Mouse (Mus musculus) retina, postnatal 1 day (tissue): ENCODE results near the gene Gabra2.

Experiments used
- DNase-seq: peaks from one replicate; pipeline ENCODE4 v3.0.0-alpha.2; 2012

Gene Gabra2

GRCm38 (mm10) chr5:71095725-71096607, at the start of gene Gabra2:
Gene Gabra2, minus strand, starts transcription at chr5:71095849.
- peak; percentile 77 for DNase-seq

GRCm38 (mm10) chr5:71136691-71137090, 41.0 kb upstream of the Gabra2 start:
- no peak for DNase-seq

DNA sequence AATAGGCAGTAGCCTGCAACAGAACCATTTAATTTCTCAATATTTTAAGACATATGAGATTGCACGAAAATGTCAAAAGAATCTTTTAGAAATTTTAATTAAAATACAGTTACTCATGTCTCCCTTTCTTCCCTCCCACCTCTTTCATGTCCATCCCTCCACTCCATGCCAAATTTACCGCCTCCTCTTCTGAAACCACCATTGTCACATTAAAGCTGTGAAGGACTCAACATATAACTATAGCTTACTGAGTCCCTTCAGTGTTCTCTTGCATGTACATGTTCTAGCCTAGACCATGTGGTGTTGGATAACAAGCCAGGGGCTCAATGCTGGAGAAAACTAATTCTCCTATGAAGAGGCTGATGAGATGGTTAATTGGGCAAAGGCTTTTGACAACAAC, 40.2 kb upstream of the Gabra2 start:
- no peak for DNase-seq

DNA sequence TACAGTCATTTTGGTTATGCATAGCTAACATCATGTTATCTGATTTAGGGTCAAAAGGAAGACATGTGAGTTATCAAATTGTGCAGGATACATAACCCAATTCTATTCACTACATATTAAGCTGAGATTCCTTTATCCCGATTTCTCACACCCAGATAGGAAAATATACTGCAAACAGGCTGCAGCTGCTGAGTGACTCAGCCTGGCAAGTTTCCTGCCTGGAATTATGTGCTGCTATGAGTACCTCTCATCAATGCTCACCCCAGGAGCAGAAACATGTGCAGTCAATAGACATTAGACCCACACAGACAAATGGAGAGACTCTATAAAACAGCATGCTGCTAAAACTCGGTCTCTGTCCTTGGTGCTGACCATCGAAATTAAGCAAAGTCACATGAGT, 32.1 kb upstream of the Gabra2 start:
- no peak for DNase-seq

DNA sequence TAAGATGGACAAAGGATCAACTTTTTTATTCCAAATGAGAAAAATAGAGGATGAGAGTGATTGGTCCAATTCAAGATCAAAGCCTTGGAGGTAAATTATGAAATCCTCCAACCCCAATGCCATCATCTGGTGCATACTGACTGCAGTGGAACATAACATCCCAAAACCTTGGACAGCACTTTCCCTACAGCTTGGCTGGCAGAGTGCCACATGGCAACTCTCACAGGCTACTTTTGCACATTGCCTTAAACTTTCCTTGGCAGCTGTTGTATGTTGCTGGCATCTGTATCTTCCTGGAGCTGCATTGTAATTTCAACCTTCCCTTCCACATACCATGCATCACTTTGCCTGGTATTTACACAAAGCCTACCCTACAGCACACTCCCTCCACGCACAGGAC, 19.6 kb upstream of the Gabra2 start:
- DNase-seq = no peak

- DNase-seq = peak; percentile 71
Observed at GRCm38 (mm10) chr5:71095180-71095579, 469 bp downstream of the Gabra2 start.

DNA sequence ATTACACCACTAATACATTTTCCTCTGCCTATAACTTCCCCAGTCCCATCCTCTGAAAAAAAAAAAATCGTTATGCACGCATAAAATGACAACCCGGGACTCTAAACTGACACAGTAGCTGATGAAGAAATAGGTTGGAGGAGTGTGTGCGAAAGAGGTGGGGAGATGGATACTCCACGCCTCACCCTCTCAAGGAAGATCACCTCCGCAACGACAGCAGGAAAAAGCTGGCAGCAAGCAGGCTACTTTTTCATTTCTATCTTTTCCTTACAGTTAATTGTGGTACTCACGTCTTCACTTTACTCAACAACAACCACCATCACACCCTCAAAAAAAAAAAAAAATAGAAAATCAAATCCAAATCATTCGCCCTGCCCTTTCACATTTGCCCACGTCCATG, 873 bp downstream of the Gabra2 start:
- no peak for DNase-seq

DNA sequence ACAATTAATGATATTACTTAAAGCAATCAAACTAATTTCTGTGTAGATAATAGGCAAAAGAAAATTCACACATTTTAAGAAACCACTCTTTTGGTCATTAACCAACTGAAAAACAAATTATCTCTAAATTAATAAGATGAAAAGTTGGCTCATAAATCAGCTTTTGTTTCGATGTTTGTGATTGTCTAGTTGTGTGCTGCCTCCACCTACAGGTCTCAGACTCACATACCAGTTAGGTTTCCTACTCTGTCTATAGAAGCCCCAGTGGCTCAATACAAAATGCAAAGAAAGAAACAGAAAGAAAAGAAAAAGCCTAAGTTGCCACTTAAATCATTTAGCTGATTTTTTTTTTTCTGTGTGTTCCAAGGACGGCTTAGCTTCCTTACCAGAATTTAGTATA, 1.8 kb downstream of the Gabra2 start:
- peak; percentile 21 for DNase-seq

DNA sequence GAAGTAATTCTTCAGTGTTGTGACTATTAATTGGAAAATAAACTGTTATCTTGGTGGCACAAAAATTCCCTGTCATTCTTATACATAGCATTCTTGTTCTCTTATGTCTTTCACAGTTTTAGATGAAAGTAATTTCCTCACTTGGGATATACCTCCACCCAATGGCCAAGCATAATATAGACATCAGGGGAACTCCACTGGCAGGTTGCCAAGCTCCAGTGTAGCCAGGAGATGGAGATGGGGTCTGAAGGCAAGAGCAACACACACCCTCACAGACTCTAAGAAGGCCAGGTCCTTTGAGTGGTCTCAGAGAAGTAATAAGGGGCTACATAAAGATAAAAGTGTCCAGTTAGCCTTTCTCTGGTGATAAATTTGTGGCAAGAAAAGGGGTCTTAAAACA, 3.2 kb downstream of the Gabra2 start:
- DNase-seq = peak; percentile 77

DNA sequence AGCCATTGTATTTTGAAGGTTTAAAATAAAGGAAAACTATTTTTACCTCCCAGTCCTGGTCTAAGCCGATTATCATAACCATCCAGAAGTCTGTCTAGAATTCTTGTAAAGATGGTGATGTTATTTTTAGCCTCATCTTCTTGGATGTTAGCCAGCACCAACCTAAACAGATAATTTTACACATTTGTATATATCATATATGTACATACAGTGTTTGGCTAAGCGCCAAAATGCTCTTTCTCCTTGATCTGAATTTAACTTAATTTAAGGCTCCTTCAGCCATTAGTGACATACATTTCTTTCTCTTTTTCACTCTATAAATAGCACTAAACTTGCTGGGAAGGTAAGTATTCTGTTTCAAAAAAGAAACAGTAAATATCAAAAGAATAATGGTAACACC, 3.7 kb downstream of the Gabra2 start:
- DNase-seq = no peak

- DNase-seq = no peak
Observed at GRCm38 (mm10) chr5:71078861-71079260, 16.8 kb downstream of the Gabra2 start.

GRCm38 (mm10) chr5:71061696-71062095, 34.0 kb downstream of the Gabra2 start:
- no peak for DNase-seq

GRCm38 (mm10) chr5:71058047-71058446, 37.6 kb downstream of the Gabra2 start:
- DNase-seq = peak; percentile 4

GRCm38 (mm10) chr5:71037352-71037751, 58.3 kb downstream of the Gabra2 start:
- no peak for DNase-seq

DNA sequence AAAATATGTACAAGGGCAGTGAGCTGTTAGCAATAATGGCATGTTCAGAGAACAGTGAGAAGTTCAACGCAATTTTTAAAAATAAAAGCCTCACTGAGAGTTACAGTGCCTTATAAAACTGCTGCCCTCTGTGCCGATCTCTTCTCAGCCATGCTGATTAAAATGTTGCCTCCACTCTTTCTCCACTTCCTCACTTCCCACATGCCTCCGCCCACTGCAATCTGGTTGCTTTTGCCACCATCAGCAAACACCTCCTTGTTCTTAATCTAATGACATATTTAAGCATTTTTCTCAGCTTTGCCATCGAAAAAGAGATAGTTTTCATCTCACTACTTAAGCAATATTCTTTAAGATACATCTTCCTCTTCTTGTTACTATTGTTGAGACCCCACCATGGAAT, 69.7 kb downstream of the Gabra2 start:
- no peak for DNase-seq

DNA sequence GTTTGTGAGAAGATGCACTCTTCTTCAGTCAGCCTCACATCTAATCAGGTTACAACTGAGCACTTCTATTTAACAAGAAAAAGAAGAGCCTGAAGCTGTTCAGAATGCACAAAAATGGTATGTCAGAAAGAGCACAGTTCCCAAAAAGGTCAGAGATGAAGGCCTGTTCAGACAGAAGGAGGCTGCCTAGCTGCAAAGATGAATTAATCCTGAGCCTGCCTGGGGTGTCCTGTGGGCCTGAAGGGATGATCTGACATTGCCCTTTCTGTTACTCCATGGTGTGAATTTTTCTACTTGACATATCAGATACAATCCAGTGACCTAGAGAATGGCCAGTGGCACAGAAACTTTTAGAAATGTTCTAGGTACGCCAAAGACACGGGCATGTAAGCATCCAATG, 83.9 kb downstream of the Gabra2 start:
- peak; percentile 35 for DNase-seq

DNA sequence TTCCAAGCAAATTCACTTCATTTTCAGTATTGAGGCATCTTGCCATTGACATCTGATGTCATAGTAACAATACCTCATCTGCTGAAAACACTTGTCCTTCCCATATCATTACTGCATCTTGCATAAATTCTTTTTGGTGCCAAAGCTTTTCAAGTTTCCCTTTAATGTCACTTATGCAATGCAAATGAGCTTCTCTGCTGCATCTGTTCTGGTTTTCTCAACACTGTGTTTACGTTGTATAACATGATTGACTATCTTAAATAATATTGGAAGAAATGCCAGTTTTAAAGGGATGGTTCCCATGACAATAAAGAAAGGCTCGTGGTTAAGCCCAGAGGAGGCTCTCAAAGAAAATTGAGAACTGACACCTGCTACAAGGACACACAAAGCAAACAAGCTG, 84.4 kb downstream of the Gabra2 start:
- no peak for DNase-seq

DNA sequence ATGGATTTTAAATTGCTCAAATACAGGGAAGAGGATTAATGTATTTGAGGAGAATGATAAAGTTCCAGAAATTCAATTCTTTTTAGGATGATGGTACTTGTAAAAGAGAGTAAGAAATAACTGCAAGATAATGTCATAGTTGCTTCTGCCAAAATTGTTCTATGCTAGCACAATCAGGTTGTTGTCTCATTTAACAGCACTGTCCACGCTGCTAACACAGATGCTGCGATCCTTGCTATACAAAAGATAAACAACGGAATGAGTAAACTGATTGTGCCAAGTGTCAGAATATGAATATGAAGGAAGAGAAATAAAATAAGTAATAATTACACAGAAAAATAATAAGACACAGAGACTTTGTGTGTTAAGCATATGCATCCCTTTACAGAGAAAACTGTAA, 84.9 kb downstream of the Gabra2 start:
- no peak for DNase-seq

GRCm38 (mm10) chr5:70995617-70996325, 99.9 kb downstream of the Gabra2 start:
- no peak for DNase-seq

DNA sequence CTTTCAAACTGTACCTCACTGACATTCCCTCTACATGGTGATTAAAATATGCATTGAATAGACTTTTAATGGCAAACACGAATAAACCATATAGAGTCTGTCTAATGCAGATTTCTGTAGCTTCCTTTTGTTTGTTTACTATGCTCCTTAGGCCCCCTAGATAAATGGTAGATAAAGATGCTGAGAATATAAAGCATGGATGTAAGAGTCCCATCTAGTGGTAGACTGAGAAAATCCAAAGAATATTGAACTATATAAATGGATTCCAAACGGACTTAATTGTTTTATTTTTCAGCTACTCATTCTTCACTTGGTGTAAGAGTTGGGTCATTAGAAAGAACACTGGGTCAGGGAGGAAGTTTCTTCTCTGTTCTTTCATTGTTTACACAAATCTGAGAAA, 102.4 kb downstream of the Gabra2 start:
- DNase-seq = no peak

GRCm38 (mm10) chr5:70990891-70991290, 104.8 kb downstream of the Gabra2 start:
- no peak for DNase-seq
